Mouse (Mus musculus) retina, adult 2 months (tissue): Measurements from ENCODE around the gene Ltbp1.

Source experiments
- DNase-seq: peaks from one replicate; pipeline ENCODE4 v3.0.0-alpha.2; 2012; ENCODE audit warnings: low read depth, low spot score

Ltbp1 gene

DNA sequence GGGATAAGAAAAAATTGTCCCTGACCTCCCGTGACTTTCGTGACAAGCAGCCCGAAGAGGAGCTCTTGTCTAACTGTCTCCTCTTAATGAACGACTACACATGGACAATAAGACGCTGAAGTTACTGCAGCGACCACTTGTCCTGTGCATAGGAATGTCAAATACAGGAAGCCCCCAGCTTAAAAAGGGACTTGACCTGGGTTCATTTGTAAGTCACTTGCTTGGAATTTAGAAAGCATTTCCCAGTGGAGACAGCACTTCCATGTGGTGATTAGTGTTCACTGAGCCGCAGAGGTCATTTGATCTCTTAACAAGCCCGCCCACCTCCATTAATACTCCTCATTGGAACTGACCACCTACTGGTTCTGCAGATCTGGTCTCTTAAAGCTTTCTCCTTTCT is 61.9 kb downstream of the Ltbp1 start:
- no peak for DNase-seq

DNA sequence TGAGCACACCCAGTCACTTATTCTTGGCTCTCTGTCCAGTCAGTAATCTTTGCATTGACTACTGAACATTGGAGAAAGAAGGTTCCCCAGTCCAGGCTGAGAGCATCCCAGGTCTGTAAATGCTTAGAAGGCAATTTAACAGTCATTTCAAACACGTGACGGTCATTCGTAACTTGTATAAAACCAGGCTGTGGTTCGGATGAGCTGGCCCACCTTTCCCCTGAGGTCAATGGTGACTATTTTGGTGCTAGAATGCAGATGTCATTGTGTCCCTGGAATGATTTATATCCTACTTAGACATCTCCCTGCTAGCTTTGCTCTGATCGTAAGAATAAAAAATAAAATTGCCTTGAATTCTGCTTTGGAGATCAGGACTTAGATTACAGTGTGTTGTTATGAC is 63.9 kb downstream of the Ltbp1 start:
- DNase-seq = no peak

DNA sequence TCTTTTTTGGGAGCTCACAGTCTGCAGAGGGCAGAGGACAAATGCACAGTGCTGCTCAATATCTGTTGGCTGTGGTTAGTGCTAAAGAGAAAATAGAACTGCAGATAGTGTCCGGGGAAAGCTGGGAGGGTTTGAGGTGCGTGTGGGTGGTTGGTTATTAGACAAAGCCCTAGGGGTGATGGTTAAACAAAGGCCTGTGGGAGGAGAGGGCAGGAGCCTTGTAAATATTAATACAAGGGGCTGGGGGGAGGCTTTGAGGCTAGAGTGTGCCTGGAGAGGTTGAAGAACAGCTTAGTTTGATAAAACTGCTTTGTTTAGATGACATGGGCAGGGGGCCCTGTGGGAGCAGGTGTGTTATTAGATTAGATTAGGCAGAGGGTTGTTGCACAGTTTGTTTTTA is 65.8 kb downstream of the Ltbp1 start:
- DNase-seq = no peak

DNA sequence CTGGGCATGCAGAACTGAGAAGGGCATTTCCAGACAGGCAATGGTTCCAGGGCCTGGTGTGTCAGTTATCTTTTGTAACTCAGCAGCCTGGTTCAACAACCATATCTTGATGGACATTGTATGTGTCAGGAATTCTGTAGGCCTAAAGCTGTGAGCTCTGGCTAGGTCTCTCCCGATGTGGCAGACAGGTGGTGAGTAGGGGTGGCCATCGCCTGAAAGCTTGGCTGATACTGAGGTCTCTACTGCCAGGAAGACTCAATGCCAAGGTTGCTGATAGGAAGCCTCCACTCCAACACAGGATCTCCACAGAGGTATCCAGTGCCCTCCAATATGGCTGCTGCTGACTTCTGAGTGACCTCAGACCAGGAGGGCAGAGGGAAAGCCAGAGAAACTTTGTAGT is 66.4 kb downstream of the Ltbp1 start:
- no peak for DNase-seq

DNA sequence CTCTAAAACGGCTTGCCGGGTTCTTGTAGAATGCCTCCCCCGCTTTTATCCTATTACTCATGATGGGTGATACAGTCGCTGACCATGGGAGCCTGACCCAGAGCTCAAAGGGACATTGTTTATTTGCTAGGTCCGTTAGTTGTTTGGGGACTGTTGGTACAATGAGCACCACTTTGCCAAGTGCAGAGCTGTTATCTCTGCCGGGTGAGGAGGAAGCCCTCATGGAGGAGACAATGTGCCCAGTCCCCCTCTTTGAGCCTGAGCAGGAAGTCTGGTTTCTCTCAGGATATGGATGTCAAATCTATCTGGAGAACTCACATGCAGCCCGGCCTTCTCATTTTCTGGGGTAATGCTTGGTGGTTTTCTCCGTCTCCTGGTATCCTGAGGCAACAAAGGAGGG is 68.5 kb downstream of the Ltbp1 start:
- no peak for DNase-seq

DNA sequence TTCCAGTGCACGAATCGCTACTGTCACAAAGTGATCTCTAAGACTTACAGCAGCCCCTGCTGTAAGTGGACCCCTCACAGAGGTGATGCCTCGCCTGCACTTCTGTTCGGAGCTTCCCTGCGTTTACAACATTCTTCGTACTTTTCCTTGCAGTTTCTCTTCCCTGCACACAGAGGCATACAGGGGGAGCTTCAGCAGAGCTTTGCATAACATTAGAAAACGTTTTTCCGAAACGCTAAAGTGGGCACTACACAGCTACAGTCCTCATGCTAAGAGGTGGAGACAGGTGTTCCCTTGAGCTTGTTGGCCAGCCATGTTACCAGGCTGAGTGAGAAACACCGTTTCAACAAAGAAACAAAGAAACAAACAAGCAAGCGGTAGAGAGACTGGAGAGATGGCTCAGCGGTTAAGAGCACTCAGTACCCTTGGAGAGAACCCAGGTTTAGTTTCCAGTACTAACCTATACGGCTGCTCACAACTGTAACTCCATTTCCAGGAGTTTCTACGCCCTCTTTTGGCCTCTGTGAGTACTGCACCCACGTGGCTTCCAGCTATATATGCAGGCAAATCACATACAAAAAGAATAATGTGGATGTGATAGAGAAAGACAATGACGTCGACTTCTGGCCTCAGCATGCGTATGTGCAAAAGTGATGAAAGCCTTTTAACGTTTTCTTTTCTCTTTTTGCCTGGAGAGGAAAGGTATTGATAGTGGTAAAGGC is 69.8 kb downstream of the Ltbp1 start:
- no peak for DNase-seq

DNA sequence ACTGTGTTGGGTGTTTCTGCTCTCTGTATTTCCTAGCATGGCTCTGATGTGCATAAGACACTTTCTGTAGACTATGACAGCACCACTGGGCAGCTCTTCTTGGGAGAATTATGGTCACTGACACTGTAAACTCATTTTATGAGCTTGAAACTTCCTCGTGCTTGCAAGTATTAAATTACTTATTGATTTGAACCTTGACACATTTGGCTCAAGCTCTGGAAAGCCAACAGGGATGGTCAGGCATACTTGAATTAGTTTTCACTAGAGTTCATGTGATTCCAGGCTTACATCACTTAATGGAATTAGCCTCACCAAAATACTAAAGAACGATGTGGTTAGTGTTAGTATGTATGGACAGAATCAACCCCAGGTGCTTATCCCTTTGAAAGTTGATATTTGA is 76.0 kb downstream of the Ltbp1 start:
- no peak for DNase-seq

DNA sequence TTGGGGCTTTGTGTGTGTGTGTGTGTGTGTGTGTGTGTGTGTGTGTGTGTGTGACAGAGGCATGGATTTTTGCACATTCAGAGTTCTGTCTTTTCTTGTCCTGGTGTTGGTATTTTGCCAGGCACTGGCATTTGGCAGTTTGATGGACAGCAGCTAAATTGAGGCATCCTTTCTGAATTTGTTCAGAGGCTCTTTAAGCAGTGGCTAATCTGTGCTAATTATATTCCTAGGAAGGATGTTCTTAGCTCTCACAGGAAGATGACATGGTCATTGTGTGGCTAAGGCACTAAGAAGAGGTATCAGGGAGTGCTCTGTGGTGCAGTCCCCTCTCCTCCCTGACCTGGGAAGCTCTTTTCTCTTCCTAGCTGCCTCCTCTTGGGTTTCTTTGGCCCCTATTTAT is 77.1 kb downstream of the Ltbp1 start:
- DNase-seq = no peak

DNA sequence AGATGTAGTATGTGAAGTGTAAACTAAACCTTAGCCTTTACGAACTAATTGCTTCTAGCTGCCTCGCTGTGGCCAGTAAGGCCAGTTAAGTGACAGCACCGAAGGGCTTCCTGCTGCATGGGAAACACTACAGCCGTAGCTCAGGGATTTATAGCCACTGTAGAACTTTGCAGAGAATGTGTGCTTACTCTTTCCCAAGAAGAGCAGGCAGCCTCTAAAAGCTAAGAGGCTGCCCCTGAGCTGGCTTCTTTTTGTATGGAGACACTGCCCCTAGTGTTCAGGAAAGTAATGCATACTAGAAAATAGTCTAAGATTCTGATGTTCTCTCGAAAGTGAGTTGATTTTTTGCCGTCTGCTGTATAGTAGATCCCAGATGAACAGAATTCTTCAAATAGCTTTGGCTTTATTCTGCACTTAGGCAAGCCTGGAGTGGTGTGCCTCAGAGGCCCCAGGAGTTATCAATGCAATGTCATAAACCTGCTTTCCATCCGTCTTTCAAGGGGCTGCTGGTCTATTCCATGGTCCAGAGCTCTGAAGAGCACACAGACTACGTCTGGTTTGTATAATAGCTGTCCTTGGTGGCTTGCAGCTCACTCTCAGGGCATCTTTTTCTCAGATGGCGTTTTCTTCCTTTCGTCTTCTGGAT is 82.1 kb downstream of the Ltbp1 start:
- DNase-seq = peak; percentile 11

DNA sequence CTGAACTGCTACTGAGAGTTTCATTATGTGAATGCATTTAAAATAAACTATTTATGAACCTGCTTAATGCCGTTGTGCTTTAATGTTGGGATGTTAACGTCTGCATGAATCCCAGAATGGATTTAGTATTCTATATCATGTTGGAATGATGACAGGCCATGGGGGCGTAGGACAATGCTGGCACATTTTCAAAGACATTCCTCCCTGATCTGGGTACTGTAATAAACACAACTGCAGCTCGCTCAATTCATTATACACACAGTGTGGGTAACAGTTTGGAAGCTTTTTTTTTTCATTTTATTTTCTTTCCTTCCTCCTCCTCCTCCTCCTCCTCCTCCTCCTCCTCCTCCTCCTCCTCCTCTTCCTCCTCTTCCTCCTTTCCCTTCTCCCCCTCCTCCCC is 82.9 kb downstream of the Ltbp1 start:
- no peak for DNase-seq

DNA sequence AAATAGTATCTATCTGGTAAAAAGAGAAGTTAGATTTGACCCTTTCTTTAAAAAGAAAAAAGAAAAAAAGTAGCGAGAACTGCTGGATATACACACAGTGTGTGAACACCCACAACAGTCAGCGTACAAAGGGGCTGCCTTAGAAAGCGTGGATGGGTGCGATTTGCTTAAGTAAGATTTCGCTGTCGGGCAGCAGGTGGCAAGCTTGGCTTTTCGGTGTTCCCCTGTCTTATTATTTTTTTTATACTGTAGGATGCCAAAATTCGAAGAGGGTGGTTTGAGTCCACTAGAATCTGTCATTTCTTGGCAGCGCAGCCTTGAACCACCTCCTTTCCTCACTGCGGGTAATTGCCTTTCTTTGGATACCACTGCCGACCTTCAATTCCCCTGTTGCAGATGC is 83.4 kb downstream of the Ltbp1 start:
- no peak for DNase-seq

DNA sequence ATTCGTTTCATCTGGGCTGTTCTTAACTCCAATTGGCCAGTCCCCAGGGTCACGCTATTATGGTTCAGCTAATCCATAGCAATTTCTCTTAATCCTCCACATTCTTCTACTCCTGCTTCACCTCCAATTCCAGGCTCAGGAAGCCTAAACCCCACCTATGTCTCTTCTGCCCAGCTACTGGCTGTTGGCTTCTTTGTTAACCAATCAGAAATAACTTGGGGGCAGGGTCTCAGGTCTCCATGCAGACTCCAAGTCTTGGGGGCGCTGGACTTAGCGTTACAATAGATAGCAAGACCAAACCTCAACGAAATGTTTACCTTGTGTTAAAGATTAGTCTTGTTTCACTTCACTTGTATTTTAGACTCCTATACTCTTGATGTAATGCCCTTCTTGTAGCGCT is 85.2 kb downstream of the Ltbp1 start:
- DNase-seq = no peak

DNA sequence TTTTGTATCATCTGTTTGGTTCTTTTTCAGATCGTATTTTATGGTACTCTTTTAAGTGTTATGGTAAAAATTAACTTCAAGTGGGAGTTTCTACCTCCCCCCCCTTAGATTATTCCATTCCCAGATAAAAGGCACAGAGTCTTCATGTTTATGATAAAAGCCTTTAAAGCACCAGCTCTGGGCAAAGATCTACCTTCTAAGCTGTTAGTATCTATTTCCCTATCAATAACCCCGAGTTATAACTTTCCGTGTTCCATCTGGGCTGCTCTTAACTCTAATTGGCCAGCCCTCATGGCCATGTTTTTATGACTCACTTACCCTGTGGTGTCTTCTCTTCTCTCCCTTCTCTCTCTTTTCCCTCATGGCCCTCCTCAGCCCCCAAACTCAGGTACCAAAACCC is 88.2 kb downstream of the Ltbp1 start:
- no peak for DNase-seq

DNA sequence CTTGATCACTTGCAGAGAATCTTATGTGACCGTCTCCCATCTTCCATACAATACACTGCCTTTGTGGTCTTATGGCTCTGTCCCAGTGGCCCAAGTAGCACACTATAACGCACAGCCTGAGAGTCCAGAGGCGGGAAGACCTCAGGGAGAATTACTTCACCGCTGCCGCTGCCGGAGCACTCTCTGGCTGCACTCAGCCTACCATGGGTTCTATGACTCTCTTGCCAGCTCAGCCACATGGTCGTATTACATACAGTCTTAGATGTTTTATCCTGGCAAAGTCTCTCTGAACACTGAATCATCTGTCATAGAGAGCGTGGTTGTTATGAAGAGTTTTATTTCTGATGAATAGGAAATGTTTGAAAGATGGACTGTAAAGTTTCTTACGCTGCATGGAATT is 89.2 kb downstream of the Ltbp1 start:
- no peak for DNase-seq

DNA sequence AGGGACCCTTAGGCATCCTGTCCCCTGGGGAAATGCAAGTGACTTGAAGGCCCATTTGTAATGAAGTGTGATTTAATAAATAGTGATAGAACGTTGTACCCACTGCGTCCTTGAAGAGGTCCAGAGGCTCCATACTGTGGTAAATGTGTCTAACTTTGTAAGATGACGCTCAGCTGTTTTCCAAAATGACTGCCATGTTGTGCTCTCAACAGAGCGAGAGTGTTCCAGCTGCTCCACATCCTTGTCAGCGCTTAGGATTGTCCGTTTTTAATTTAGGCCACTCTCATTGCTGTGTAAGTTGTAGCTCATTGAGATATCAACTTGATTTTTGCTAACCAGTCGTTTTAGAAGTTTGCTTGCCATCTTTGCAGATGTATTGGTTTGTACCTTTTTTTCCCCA is 91.4 kb downstream of the Ltbp1 start:
- no peak for DNase-seq

DNA sequence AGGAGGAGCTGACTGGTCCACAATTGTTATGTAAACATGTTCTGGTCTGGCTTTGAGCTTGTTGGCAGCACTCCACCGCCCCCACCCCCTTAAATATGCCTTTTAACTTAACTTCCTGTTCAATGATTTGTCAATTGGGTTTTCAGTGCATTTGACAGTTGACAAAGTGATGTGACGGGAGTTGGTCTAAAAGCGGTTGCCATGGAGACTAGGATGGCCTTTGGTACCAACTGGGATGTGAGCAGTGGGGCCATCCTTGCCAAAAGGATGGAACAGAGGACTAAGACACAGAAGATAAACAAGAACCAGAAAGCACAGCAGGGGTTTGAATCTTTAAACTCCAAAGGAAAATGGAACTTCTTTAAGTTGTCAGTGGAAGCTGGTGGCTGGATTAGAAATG is 92.0 kb downstream of the Ltbp1 start:
- no peak for DNase-seq

DNA sequence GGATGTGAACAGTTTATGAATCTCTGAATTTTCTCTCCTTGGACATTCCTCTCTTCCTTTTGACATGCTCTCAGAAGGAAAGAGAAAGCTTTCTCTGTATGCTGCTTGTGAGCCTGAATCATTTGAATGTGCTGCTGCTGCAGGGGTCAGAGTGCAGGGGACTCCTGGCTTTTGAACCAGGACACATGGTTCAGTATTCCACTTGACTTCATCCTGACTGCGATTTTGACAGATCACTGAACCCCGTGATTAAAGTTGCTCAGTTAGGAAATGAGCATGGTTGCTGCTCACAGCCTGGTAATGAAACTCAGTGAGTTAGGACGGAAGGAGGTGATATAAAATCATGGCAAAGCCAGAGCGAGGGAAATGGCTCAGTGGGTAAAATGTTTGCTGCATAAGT is 95.8 kb downstream of the Ltbp1 start:
- DNase-seq = no peak

DNA sequence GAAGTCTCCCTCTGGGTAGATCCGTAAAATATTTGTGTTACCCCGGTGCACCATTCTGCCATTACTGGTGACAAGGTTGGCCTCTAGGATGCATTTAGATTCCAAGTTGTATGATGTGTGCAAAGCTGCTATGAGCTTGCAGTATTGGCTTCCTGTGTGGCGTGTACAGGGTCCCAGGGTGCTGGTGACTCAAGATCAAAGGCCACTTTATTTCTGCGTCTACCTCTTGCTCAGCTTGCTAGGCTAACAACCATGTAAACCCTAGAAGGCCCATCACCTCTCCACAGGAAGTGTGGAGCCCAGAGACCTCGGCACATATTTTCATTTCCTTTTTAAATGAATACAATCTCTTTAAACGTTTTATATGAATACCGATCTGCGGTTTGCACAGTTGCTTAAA is 96.6 kb downstream of the Ltbp1 start:
- DNase-seq = no peak

DNA sequence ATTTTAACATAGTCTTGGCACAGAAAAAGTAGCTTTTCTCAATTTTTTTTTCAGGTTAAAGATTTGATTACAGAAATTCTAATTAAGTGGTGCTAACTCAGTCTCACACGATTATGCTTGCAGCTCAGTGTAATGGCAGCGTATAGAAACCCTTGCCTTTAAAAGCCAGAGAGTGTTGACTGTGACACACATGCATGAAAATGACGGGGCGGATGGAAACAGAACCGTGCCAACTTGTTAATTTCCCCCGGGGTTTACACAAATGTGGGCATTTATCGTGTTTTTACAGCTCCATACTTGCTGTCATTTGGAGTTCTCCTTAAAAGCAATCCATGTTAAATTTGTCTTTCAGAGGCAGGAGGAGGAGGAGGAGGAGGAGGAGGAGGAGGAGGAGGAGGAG is 102.0 kb downstream of the Ltbp1 start:
- DNase-seq = no peak

DNA sequence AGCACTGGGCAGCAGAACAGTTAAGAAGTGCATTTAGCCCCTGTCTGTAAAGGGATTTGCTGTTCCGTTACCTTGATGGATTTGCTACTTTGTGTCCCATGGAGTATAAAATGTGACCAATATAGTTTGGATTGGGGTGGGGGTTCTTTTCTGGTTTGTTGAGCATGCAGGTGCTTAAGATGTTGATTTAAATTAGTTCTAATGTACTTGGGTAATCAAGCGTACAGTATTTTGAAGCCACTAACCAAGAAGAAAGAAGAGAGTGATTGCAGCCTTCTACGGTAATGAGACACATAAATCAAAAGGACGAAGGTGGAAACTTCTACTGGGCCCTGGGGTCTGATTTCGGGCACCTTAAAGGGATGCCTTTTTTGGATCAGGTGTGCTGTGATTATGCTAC is 102.5 kb downstream of the Ltbp1 start:
- no peak for DNase-seq

DNA sequence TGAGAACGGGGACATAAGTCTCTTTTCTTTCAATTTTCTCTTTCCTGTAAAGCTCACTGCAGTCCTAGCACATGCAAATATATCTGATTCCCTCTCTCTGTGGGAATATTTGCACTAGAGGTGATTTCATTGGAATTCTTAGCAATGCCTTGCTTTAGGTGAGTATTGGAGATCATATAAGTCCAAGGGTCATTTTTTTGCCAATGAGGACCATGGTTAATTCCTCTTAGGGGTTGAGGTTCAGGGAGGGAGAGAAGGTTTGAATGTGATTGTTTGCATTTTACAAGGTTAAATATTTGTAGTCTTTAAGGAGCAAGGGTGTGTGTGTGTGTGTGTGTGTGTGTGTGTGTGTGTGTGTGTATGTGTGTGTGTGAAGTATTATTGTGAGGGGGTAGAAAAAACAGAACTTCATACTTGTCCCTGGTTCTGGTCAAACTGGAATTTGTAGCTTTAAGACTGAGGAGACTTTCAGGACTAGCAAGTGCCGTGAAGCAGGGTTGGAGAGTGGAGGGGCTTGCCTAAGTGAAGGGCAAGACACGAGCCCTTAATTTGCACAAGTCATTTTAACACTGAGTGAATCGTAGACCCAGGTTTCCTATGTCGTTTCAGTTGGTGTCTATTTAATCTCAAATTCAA is 103.8 kb downstream of the Ltbp1 start:
- DNase-seq = no peak

DNA sequence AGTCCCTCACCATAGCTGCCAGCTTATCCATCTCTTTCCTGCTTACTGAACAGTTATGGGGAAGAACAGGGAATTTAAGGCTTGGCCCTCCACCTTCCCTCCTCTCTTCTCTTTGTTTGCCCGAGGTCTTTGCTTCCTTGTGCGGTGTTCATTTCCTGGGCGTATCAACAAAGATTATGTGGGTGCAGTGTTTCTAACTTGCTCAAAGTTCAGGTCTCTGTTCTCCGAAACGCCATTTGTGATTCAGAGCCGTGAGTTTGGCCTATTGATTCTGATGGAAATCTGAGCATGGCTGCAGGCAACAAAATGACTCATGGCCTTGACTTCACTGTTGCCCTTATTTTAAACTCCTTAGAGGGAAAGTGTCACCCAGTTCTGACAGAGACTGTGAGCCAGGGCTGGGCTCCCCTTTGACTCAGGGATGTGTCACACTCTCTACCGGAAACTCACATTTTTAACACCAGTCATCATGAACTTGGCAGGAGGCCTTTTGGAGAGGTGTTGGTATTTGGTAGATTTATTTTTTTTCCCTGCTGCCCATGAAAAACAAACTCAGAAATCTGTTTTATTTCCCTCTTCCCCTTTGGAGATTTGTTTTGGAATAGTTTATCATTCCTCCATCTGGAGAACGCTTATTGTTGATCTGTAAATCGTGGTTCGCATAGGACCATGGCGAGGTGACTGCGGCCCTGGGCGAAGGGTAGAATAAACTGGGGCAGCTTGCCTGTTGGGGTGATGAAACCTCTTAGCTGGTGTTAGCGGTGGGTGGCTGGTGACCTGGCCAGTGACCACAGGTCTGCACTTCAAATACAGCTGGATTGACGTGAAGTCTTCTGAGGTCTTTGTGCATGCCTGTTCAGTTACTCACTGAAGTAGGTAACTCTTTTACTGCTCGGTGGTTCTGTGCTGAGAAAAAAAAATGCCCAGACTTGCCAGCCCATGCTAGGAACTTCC is 105.2 kb downstream of the Ltbp1 start:
- no peak for DNase-seq
